Mouse (Mus musculus) heart, postnatal 0 days (tissue): Measurements from ENCODE around the gene Gzmn. TPM values are rescaled to one million over a fixed set of nuclear protein-coding genes. Genes with fewer than 3 reads are reported as not detected.
"Not testable (repeated sequence)": the region's sequence is repeated elsewhere in the genome, so short reads cannot be mapped to it uniquely, and the experiment has no call there.

Experiments
- ATAC-seq: fragments of 200-750 bp; cut with Nextera tagmentation; 2 replicates; pipeline ENCODE4 v1.8.0; 2017; ENCODE audit warnings: low read depth, moderate number of reproducible peaks, moderate library complexity; ENCODE audit not compliant: insufficient read depth
- DNase-seq: peaks from one replicate; pipeline ENCODE4 v3.0.0-alpha.2; 2016; ENCODE audit warnings: low spot score
- H3K27ac ChIP-seq: fragments of 300-500 bp; sonication (generic); 2 replicates; pipeline ENCODE4 v1.5.1; 2014; ENCODE audit warnings: low read depth, mild to moderate bottlenecking
- H3K27me3 ChIP-seq: fragments of 300-500 bp; sonication (generic); 2 replicates; pipeline ENCODE4 v1.6.1; 2014; ENCODE audit warnings: low read length, mixed read lengths; ENCODE audit not compliant: control insufficient read depth, insufficient read depth
- H3K36me3 ChIP-seq: fragments of 300-500 bp; sonication (generic); replicated peaks from 2 replicates; pipeline ENCODE4 v1.6.1; 2014; ENCODE audit warnings: low read length, mixed read lengths; ENCODE audit not compliant: control insufficient read depth, insufficient read depth
- H3K4me1 ChIP-seq: fragments of 300-500 bp; sonication (generic); 2 replicates; pipeline ENCODE4 v1.6.1; 2014; ENCODE audit warnings: antibody characterized with exemption; ENCODE audit not compliant: control insufficient read depth, insufficient read depth
- H3K4me2 ChIP-seq: fragments of 300-500 bp; sonication (generic); 2 replicates; pipeline ENCODE4 v1.6.1; 2014; ENCODE audit warnings: low read depth, mild to moderate bottlenecking, low read length, moderate library complexity
- H3K4me3 ChIP-seq: fragments of 300-500 bp; sonication (generic); 2 replicates; pipeline ENCODE4 v1.5.1; 2014; ENCODE audit warnings: low read depth, low read length
- H3K9ac ChIP-seq: fragments of 300-500 bp; sonication (generic); replicated peaks from 2 replicates; pipeline ENCODE4 v1.6.1; 2014; ENCODE audit warnings: low read depth, low read length, mixed read lengths
- H3K9me3 ChIP-seq: fragments of 300-500 bp; sonication (generic); replicated peaks from 2 replicates; pipeline ENCODE4 v1.6.1; 2016; ENCODE audit warnings: low read length; ENCODE audit not compliant: control insufficient read depth
- CTCF ChIP-seq: IDR thresholded peaks from 2 replicates; pipeline ENCODE4 v1.5.1; 2016; ENCODE audit warnings: antibody characterized with exemption, control low read depth, low read depth
- EP300 ChIP-seq: IDR thresholded peaks from 2 replicates; pipeline ENCODE4 v1.6.1; 2016; ENCODE audit warnings: antibody characterized with exemption, low read depth
- WGBS: fragments of 180-500 bp; shearing (Covaris S2); extraction: QIAGEN DNeasy Blood & Tissue Kit; methylation state at CpG from one replicate; pipeline ENCODE4 v1.1.7; 2014; 5-methylcytosine and 5-hydroxymethylcytosine counted together
- polyA plus RNA-seq: library from polyadenylated mRNA; unstranded; fragments of >200 nt; fragmentation: Nextera tagmentation; extraction: Ambion mirVana; gene quantifications from 2 replicates; pipeline ENCODE4 v1.2.1, GENCODE M21; 2015
- total RNA-seq: library from RNA; depleted of rRNA; stranded (reverse); fragments of >200 nt; gene quantifications from 2 replicates; pipeline ENCODE4 v1.2.3, GENCODE M21; 2014; ENCODE audit warnings: low replicate concordance; rRNA removed

The Gzmn gene
- total RNA-seq (not detected in 2 replicates), polyA plus RNA-seq (not detected in 2 replicates)

DNA sequence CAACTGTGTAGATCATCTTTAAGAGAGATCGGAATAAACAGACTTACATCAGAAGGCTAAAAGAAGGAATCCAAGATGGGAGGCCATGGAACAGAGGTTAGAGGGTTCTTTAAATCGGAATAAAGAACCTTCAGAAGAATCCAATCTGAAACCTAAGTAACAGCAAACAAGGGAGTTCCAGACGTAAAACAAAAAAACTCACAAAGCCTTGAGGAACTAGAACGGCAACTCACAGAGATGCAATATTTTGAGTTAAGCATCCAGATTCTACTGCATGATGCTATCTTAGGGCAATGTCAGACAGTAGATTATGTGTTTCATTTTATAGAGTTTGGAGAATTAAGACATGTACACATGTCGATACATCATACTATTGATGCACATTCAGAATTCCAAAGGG, at the start of gene Gzmn:
Gene Gzmn, minus strand, starts transcription at position 101 of the 400 bp plus-strand sequence.
- no peak for ATAC-seq
- WGBS: 79% methylated on average over 5 of the region's 5 CpGs
- no peaks in the 10 kb centered on the region for H3K9me3 ChIP-seq
- no peaks in the 10 kb centered on the region for H3K27me3 ChIP-seq
- no peaks in the 10 kb centered on the region for H3K36me3 ChIP-seq
- H3K4me3 ChIP-seq: no peak within 1 kb of the TSS
- H3K9ac ChIP-seq: no peak within 1 kb of the TSS
- no peak for TF ChIP-seq CTCF
- no peak for TF ChIP-seq EP300
- no peak within 1 kb of the TSS for H3K4me2 ChIP-seq
- DNase-seq: no peak
- H3K4me1 ChIP-seq: no peaks in the 10 kb centered on the region
- no peak within 1 kb of the TSS for H3K27ac ChIP-seq

- Histone ChIP-seq H3K27ac (no peak within 1 kb of the TSS), H3K9ac (no peak within 1 kb of the TSS), H3K36me3 (no peaks in the 10 kb centered on the region), H3K4me1 (no peaks in the 10 kb centered on the region), H3K9me3 (no peaks in the 10 kb centered on the region), H3K27me3 (no peaks in the 10 kb centered on the region), H3K4me2 (no peak within 1 kb of the TSS), H3K4me3 (no peak within 1 kb of the TSS)
- DNase-seq (no peak), ATAC-seq (no peak)
- no peak for TF ChIP-seq EP300
- no peak for TF ChIP-seq CTCF
- WGBS: 80% methylated on average over 4 of the region's 4 CpGs
Observed at GRCm38 (mm10) chr14:56211317-56211716, 36.9 kb upstream of the Gzmn start, which contains the start of gene Gzmf. TSS of gene Gzmf (minus strand) at chr14:56211417.

GRCm38 (mm10) chr14:56205613-56206012, 31.2 kb upstream of the Gzmn start:
- ATAC-seq: no peak
- no peak for DNase-seq
- Histone ChIP-seq H3K27me3 (no peaks in the 10 kb centered on the region), H3K4me3 (no peak overlapping the region), H3K36me3 (no peaks in the 10 kb centered on the region), H3K9me3 (no peaks in the 10 kb centered on the region), H3K9ac (no peak overlapping the region), H3K27ac (no peak overlapping the region), H3K4me1 (no peaks in the 10 kb centered on the region), H3K4me2 (no peak overlapping the region)
- WGBS: 81% methylated on average over 1 of the region's 1 CpGs
- TF ChIP-seq EP300 (no peak), CTCF (no peak)

DNA sequence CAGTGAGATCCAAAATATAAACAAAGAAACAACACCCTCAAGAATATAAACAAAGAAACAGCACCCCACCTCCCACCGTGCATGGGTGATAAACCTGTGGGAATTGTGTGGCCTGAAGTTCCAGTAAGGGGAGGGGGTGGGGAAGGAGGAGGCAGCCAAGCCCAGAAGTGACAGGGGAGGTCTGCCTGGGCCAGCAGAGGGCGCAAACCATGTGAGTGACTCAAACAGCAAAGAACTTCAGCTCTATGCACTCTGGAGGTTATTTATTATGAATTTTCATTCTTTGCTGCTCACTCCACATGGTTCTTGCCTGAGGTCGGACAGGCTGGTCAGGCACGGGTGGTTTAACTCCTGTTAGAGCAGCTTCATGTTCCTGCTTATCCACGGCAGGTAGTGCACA, 30.6 kb upstream of the Gzmn start:
- 29% methylated on average over 5 of the region's 5 CpGs for WGBS
- H3K27me3 ChIP-seq, H3K9ac ChIP-seq, H3K4me2 ChIP-seq, H3K4me1 ChIP-seq, H3K4me3 ChIP-seq, H3K27ac ChIP-seq, H3K9me3 ChIP-seq, ATAC-seq, H3K36me3 ChIP-seq: not testable (repeated sequence)
- DNase-seq: peak; percentile 30
- peak; percentile 54 for TF ChIP-seq CTCF

- Histone ChIP-seq H3K36me3 (no peaks in the 10 kb centered on the region), H3K4me2 (no peak overlapping the region), H3K9me3 (no peaks in the 10 kb centered on the region), H3K27ac (no peak overlapping the region), H3K4me1 (no peaks in the 10 kb centered on the region), H3K27me3 (no peaks in the 10 kb centered on the region), H3K4me3 (no peak overlapping the region), H3K9ac (no peak overlapping the region)
- 1% methylated on average over 2 of the region's 2 CpGs for WGBS
- DNase-seq (peak; percentile 10), ATAC-seq (no peak)
- TF ChIP-seq EP300: no peak
- peak; percentile 88 for TF ChIP-seq CTCF
Observed at GRCm38 (mm10) chr14:56203975-56204374, 29.6 kb upstream of the Gzmn start.

DNA sequence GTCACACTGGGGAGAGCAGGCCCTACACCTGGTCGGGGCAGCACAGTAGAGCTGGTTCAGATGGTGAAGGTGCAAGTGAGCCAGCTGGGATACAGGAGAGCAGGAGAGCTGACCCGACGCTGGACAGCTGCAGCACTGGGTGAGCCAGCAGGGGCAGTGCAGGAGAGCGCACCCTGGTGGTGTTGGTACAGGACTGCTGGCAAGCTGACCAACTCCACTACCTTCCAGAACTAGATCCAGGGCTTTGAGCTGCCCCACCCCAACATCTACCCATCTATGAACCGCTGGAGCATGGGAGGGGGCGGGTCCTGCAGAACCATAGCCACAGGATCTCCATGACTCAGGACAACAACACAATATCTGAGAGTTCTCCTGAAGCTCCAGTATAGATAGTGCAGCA, 12.5 kb upstream of the Gzmn start:
- Histone ChIP-seq H3K36me3 (no peaks in the 10 kb centered on the region), H3K9ac (no peak overlapping the region), H3K9me3 (no peaks in the 10 kb centered on the region), H3K27ac (no peak overlapping the region), H3K4me1 (no peaks in the 10 kb centered on the region), H3K4me2 (no peak overlapping the region), H3K27me3 (no peaks in the 10 kb centered on the region), H3K4me3 (no peak overlapping the region)
- TF ChIP-seq EP300: no peak
- no peak for TF ChIP-seq CTCF
- no peak for DNase-seq
- ATAC-seq: no peak
- 58% methylated on average over 6 of the region's 6 CpGs for WGBS
